Mouse (Mus musculus) ES-E14 (cell line): Measurements from ENCODE around the gene Smim9.

ENCODE experiments used
- ZC3H11A ChIP-seq: IDR thresholded peaks from 2 replicates; pipeline ENCODE4 v1.6.1; 2012; ENCODE audit warnings: low read depth, mild to moderate bottlenecking, inconsistent platforms, low read length, borderline replicate concordance
- ZNF384 ChIP-seq: IDR thresholded peaks from 2 replicates; pipeline ENCODE4 v1.6.1; 2012; ENCODE audit warnings: low read depth, low read length, inconsistent platforms

- TF ChIP-seq ZC3H11A (no peak), ZNF384 (no peak)
Observed at GRCm38 (mm10) chrX:75098799-75099198, 64.8 kb downstream of the Smim9 start.
